Mouse (Mus musculus) layer of hippocampus, postnatal 25 days (tissue): ENCODE data around the gene Pomp. TPM values are rescaled to one million over a fixed set of nuclear protein-coding genes. Genes with fewer than 3 reads are reported as not detected.

Experiments used
- DNase-seq, 2 experiments: peaks; one replicate each; pipeline ENCODE4 v3.0.0; 2022; ENCODE audit warnings: mixed read lengths in 2 of 2, low spot score in 1 of 2; ENCODE audit errors: extremely low spot score in 1 of 2
- total RNA-seq, 2 experiments: library from RNA; stranded (reverse); gene quantifications; 2 replicates each; pipeline ENCODE4 v1.2.3; 2021

Gene Pomp
- total RNA-seq = 100 to 1,000 TPM; 133 to 160 TPM

- DNase-seq = peak; percentile 79 to 84
Observed at GRCm38 (mm10) chr5:147860449-147861261, at the start of gene Pomp. Gene Pomp, plus strand, starts transcription at chr5:147860461.

GRCm38 (mm10) chr5:147812255-147813040, 47.8 kb upstream of the Pomp start:
- no peak for DNase-seq

- DNase-seq = no peak
Observed at GRCm38 (mm10) chr5:147814971-147815370, 45.3 kb upstream of the Pomp start.

DNA sequence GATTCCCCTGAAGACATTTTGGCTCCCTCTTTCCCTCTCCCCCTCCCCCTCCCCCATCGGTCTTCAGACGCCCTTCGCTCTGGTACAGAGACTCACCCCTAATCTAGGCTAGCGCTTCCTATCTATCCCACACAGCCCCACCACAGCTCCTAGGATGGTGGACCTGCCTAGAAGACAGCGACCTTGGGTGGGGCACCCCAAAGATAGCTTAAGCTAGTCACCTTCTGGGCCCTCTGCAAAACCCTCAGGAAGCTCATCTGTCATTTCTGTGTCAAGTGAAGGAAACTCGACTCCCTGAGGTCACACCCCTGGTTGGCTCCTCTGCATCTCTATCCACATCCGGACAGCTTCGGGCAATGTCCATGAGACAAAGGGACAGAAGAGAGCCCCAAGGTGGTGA, 44.7 kb upstream of the Pomp start:
- DNase-seq = no peak

GRCm38 (mm10) chr5:147816465-147816864, 43.8 kb upstream of the Pomp start:
- DNase-seq = no peak

- DNase-seq = no peak
Observed at GRCm38 (mm10) chr5:147817747-147818496, 42.3 kb upstream of the Pomp start.

DNA sequence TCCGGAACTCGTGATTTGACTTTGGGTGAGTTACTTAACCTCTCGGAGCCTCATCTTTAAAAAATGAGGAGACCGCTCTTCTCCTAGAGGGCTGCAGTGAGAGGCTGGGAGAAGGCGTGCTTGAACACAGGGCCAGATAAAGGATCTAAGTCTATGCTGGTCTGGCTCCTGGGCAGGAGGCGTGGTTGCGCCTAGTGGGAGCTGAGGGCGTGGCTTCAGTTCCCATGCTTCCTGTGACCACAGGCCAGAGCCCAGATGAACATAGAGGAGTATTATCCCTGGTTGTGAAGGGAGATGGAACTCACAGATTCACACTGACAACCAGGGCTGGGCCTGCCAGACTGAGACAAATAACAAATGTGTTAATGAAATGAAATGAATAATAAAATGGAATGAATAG, 41.4 kb upstream of the Pomp start:
- DNase-seq = no peak

DNA sequence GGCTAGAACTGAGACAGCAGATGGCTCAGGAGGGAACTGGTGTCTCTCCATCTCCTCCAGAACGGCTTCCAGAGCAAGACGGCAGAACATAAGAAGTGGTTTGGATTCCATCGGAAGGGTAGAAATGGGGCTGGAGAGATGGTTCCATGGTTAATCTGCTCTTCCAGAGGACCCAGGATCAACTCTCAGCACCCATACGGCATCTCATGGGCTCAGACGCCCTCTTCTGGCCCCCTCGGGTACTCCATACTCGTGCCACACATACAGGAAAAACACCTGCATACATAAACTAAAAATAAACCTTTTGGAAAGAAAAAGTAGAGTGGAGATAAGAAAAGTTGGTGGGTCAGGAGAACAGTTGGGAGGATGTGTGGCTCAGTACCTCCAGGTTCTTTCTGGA, 40.4 kb upstream of the Pomp start:
- DNase-seq = no peak

GRCm38 (mm10) chr5:147824021-147824605, 36.1 kb upstream of the Pomp start:
- no peak for DNase-seq

DNA sequence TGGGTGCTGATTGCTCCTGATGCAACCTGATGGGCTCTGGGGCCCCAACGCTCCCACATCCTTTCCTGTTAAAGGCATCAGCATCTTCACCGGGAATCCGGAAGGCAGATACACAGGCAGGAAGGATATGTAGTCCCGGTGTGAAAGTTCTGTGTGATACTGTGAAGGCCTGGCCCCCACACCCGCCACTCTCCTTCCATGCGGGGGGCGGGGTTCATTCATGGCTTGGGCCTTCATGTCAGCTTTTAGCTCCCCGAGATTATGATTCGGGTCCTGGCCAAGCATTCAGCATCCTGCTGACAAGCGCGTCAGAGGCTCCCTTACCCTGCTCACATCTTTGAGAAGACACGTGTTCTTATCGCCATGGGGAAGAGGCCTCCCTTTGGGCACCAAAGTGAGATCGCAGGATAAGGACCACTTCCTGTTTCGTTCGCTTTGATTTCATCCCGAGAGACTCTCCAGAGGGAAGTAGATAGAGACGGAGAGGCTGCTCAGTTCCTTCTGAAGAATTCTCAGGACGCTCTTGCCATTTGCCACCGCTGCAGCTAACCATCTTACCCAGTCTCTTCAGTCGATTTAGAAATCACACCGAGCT, 34.8 kb upstream of the Pomp start:
- no peak for DNase-seq

- no peak for DNase-seq
Observed at GRCm38 (mm10) chr5:147826091-147826490, 34.2 kb upstream of the Pomp start.

DNA sequence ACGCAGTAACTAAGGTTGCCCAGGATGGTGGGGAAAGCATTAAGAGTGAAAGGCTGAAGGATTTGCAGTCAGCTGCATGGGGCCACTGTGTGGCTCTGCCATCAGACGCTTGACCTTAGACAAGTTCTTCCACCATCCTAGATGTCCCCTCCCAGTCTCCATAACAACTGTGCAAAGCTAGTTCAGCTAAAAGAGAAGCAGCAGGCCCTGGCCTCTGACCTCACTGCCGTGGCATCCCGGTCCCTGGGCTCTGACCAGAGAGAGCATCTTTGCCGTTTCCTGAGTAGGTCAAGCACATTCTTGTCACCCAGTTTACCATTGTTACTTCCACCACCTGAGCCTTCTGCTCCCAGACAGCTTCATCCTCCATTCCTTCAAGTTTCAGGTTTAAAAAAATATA, 33.7 kb upstream of the Pomp start:
- DNase-seq = no peak

DNA sequence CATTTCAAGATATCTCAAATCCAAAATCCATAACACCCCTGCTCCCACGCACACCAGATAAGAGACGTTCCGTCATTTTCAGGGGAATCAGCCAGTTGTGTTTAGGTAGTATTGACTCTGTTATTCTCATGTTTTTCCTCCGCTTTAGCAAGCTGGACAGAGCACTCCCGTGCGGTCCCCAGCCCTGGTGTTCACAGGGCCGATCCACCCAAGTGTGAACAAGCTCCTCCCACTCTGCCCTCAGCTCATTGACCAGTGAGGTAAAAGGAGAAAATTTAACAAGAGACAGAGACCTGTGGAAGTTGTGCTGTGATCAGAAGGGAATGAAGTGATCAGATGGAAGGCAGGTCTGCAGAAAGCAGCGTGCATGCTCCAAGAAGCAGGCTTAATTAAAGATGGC, 31.4 kb upstream of the Pomp start:
- DNase-seq = no peak

GRCm38 (mm10) chr5:147832842-147833241, 27.4 kb upstream of the Pomp start:
- no peak for DNase-seq

DNA sequence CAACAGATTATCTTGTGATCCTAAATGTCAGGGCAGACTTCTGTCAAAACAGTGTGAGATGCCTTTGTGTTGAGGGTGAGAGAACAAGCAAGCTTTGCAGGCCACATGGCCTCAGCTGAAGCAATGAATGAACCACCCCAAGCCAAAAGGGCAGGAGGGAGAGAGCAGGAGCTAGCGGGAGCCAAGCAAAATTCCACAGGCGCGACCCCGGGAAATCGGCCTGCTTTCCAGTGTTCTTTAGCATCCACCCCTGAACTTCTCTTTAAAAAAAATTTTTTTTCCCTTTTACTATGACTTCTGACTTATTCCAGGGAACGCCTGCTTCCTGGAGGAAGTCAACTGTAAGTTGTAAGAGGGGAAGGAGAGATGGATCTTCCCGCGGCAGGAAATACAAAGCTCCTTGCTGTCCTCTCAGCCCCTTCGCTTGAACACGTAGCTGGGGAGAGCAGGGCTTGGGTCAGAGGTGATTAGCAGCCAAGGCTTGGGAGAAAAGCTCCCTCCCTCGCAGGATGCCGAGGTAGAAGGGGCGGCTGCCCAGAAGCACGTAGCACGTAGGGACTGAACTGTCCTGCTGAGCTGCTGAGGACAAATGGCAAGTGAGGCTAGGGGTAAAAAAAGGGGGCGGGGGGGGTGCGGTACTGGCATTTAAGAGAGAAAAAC, 25.3 kb upstream of the Pomp start:
- DNase-seq = no peak

GRCm38 (mm10) chr5:147839418-147839817, 20.8 kb upstream of the Pomp start:
- DNase-seq = no peak

GRCm38 (mm10) chr5:147843340-147843739, 16.9 kb upstream of the Pomp start:
- no peak for DNase-seq

GRCm38 (mm10) chr5:147845319-147845718, 14.9 kb upstream of the Pomp start:
- no peak for DNase-seq

DNA sequence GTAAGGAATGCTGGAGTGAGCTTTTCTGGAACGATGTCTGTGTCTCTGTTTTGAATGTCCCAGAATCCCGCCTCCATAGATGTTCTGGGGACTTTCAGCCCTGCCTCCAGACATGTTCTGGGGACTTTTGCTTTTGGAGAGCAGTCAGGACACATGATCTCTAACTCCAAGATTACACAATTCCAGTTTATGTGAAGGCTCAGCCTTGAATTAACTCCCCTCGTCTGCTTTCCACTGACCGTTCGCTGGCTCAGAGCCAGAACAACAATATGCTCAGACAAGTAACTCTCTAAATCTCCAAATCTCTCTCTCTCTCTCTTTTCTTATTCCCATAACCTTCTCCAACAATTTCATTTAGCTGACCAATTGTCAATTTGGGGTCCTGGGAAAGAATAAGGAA, 12.9 kb upstream of the Pomp start:
- DNase-seq = no peak
